ENCODE assay signal across 10 mouse cellular contexts in genomic region chr9:47856311-47856710, GRCm38 (mm10).
DNase-seq lines count a peak whose midpoint lies in the region; ATAC-seq and TF ChIP-seq lines count a peak whose summit lies in the region.
"Had no signal": no experiment of that assay in that cellular context is flagged by ENCODE, and none has a peak within 500 bp of the region (broad histone marks: within the 10 kb centered on the region; RNA-seq: fewer than 3 reads in every experiment).

No protein-coding gene starts in this region.

- peaks cover 12% of the 10 kb centered on the region for H3K36me3 ChIP-seq in neural tube, embryonic 13.5 days
- no peaks in the 10 kb centered on the region for H3K36me3 ChIP-seq in splenic B cell, adult 2 months (ENCODE audit: control insufficient read depth, insufficient read depth, low read length, poor library complexity, severe bottlenecking)
- H3K36me3 ChIP-seq: heart, embryonic 13.5 days; limb, embryonic 15.5 days had no signal

- H3K4me1 ChIP-seq in neural tube, embryonic 13.5 days (replicated peaks), result peaks cover 27% of the 10 kb centered on the region
- H3K4me1 ChIP-seq: limb, embryonic 15.5 days had no signal

- no peak for TF ChIP-seq POLR2A in brain, embryonic 14.5 days (IDR thresholded peaks at IDR 0.05; ENCODE audit: borderline replicate concordance, extremely low read depth, insufficient read depth, insufficient read length, poor library complexity, severe bottlenecking)

- H3K27ac ChIP-seq in neural tube, embryonic 13.5 days (replicated peaks), result 0 out of 2 replicates have a peak overlapping the region, but pooled peaks have one; percentile 14
- H3K27ac ChIP-seq: heart, embryonic 13.5 days; limb, embryonic 15.5 days had no signal

- H3K9me3 ChIP-seq in neural tube, embryonic 13.5 days, result no peaks in the 10 kb centered on the region
- H3K9me3 ChIP-seq: heart, embryonic 13.5 days; limb, embryonic 15.5 days had no signal

- WGBS in neural tube, embryonic 13.5 days, result 83% methylated on average over 8 of the region's 8 CpGs

- H3K9ac ChIP-seq in neural tube, embryonic 13.5 days, result no peak overlapping the region
- H3K9ac ChIP-seq: heart, embryonic 13.5 days; limb, embryonic 15.5 days had no signal

- H3K4me2 ChIP-seq in neural tube, embryonic 13.5 days, result no peak overlapping the region
- H3K4me2 ChIP-seq: heart, embryonic 13.5 days; limb, embryonic 15.5 days had no signal

- H3K27me3 ChIP-seq in neural tube, embryonic 13.5 days, result 0 out of 2 replicates have a peak, but pooled peaks cover 4% of the 10 kb centered on the region
- H3K27me3 ChIP-seq in splenic B cell, adult 2 months (ENCODE audit: control insufficient read depth, insufficient read depth, low read length, poor library complexity, severe bottlenecking), result no peaks in the 10 kb centered on the region
- H3K27me3 ChIP-seq: heart, embryonic 13.5 days; limb, embryonic 15.5 days had no signal

- peak; percentile 18 for DNase-seq in heart, postnatal 4 days
- DNase-seq in heart, adult 9 months (ENCODE audit: low spot score in 2 of 2), result no peak
- no peak for DNase-seq in neural tube, embryonic 10.5 days (ENCODE audit: extremely low spot score, low spot score)
- DNase-seq in brain, embryonic 14.5 days (ENCODE audit: low read depth), result peak; percentile 52
- DNase-seq in splenic B cell, adult 2 months (ENCODE audit: low read depth, low spot score), result peak; percentile 1

- no peak for ATAC-seq in neural tube, embryonic 13.5 days (ENCODE audit: low read depth)
- no peak for ATAC-seq in erythroid progenitor cell, adult 5-6 weeks (replicated peaks; ENCODE audit: low FRiP score, poor library complexity, severe bottlenecking)
- ATAC-seq in megakaryocyte, adult 5-6 weeks (ENCODE audit: poor library complexity, severe bottlenecking), result no peak; the same call in 1 of the 2 replicates

- H3K4me3 ChIP-seq in neural tube, embryonic 13.5 days, result no peak overlapping the region
- H3K4me3 ChIP-seq: heart, embryonic 13.5 days; limb, embryonic 15.5 days had no signal

- peak; percentile 21; the same call in 1 of the 2 replicates for TF ChIP-seq CTCF in brain, embryonic 14.5 days (IDR thresholded peaks at IDR 0.05; ENCODE audit: borderline replicate concordance, extremely low read depth, insufficient read depth, insufficient read length)

Comparison
In these comparisons a context has a peak if more than half of its experiments do, and no peak if none do; other contexts are left out.
1. DNase-seq: peak in heart, postnatal 4 days (single experiment), brain, embryonic 14.5 days (single experiment) and splenic B cell, adult 2 months (single experiment); none in heart, adult 9 months (0 of 2) and neural tube, embryonic 10.5 days (single experiment).